Mouse (Mus musculus) heart, adult 2 months (tissue): ENCODE measurements around the gene Fgd2. TPM values are rescaled to one million over a fixed set of nuclear protein-coding genes. Genes with fewer than 3 reads are reported as not detected.

Experiments used
- DNase-seq, 2 experiments: peaks; one replicate each; pipeline ENCODE4 v3.0.0; 2021
- H3K27ac ChIP-seq: fragments of 200-600 bp; 2 replicates; pipeline ENCODE4 v1.8.1; 2022
- H3K27me3 ChIP-seq: fragments of 200-500 bp; 2 replicates; pipeline ENCODE4 v1.6.1; 2012; ENCODE audit warnings: mild to moderate bottlenecking, low read length, inconsistent platforms, mixed read lengths; ENCODE audit not compliant: control insufficient read depth, insufficient read depth
- H3K36me3 ChIP-seq: fragments of 200-500 bp; 2 replicates; pipeline ENCODE4 v1.6.1; 2012; ENCODE audit warnings: low read length, inconsistent platforms; ENCODE audit not compliant: control insufficient read depth, insufficient read depth
- H3K4me1 ChIP-seq: fragments of 200-500 bp; 2 replicates; pipeline ENCODE4 v1.6.1; 2011; ENCODE audit warnings: low read length; ENCODE audit not compliant: control insufficient read depth, insufficient read depth
- H3K4me3 ChIP-seq: fragments of 200-600 bp; 2 replicates; pipeline ENCODE4 v1.8.1; 2022
- H3K79me2 ChIP-seq: fragments of 200-500 bp; replicated peaks from 2 replicates; pipeline ENCODE4 v1.6.1; 2012; ENCODE audit warnings: mild to moderate bottlenecking, inconsistent platforms, low read length, moderate library complexity, mixed read lengths; ENCODE audit not compliant: control insufficient read depth, insufficient read depth
- H3K9ac ChIP-seq: fragments of 200-500 bp; 2 replicates; pipeline ENCODE4 v1.6.1; 2012; ENCODE audit warnings: low read depth, mild to moderate bottlenecking, control low read depth, inconsistent platforms, low read length, mixed read lengths
- CTCF ChIP-seq: fragments of 200-600 bp; IDR thresholded peaks from 2 replicates; pipeline ENCODE4 v1.8.1; 2022; ENCODE audit warnings: antibody characterized with exemption, mild to moderate bottlenecking, moderate library complexity
- EP300 ChIP-seq: fragments of 200-500 bp; IDR thresholded peaks from 2 replicates; pipeline ENCODE4 v1.6.1; 2011; ENCODE audit warnings: low read depth, low read length, control low read depth; ENCODE audit not compliant: insufficient read depth
- POLR2A ChIP-seq: fragments of 200-500 bp; IDR thresholded peaks from 2 replicates; pipeline ENCODE4 v1.6.1; 2011; ENCODE audit warnings: mild to moderate bottlenecking, low read depth, low read length, control low read depth; ENCODE audit not compliant: insufficient read depth
- WGBS: fragments of 180-500 bp; shearing (Covaris S2); methylation state at CpG from one replicate; pipeline ENCODE4 v1.1.7; 2018; 5-methylcytosine and 5-hydroxymethylcytosine counted together
- intact Hi-C: fragments of 180-260 bp; cut with DNase I; formaldehyde crosslinking; loops from one replicate; pipeline ENCODE4 v1.15.1; 2025
- polyA plus RNA-seq: library from polyadenylated mRNA; depleted of rRNA; stranded (reverse); fragments of >200 nt; gene quantifications from 2 replicates; pipeline ENCODE4 v1.2.3, GENCODE M21; 2012
- total RNA-seq, 2 experiments: library from RNA; stranded (reverse); gene quantifications; 2 replicates each; pipeline ENCODE4 v1.2.3; 2021

The Fgd2 gene
- total and polyA plus RNA-seq, 3 experiments, result 1.9 to 9.2 (median 2.4) TPM

DNA sequence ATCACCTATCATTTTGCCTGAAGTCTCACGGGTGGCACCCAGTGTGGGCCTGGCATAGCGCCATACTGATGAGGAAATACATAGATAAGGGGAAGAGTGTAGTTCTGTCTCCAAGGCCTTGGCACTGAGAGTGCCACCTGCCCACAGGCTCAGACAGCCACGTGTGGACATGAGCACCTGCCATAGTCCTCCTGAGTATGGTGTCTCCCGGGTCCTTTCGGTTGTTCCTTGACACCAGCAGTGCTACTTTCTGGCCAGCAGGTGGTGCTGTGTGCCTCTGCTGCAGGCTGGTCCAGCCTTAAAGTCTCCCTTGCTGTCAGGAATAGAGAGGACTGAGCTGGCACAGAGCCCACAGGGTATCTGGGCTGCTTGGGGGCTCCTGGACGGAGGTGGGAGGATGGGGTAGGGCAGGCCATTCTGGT lies 36.1 kb downstream of the Fgd2 start:
- DNase-seq, result peak; percentile 88
- Histone ChIP-seq H3K4me1 (peaks cover 9% of the 10 kb centered on the region), H3K4me3 (no peak overlapping the region), H3K27me3 (no peaks in the 10 kb centered on the region), H3K79me2 (no peaks in the 10 kb centered on the region), H3K27ac (peak overlapping the region; percentile 70; the same call in 1 of the 2 replicates), H3K36me3 (no peaks in the 10 kb centered on the region), H3K9ac (no peak overlapping the region)
- WGBS, result 15% methylated on average over 6 of the region's 6 CpGs
- TF ChIP-seq POLR2A (no peak), CTCF (no peak), EP300 (peak; percentile 99)
- intact Hi-C loops, result loop anchor here (1.0 kb wide), 2 partner anchors 95 to 117 kb away; no protein-coding TSS in a partner anchor

DNA sequence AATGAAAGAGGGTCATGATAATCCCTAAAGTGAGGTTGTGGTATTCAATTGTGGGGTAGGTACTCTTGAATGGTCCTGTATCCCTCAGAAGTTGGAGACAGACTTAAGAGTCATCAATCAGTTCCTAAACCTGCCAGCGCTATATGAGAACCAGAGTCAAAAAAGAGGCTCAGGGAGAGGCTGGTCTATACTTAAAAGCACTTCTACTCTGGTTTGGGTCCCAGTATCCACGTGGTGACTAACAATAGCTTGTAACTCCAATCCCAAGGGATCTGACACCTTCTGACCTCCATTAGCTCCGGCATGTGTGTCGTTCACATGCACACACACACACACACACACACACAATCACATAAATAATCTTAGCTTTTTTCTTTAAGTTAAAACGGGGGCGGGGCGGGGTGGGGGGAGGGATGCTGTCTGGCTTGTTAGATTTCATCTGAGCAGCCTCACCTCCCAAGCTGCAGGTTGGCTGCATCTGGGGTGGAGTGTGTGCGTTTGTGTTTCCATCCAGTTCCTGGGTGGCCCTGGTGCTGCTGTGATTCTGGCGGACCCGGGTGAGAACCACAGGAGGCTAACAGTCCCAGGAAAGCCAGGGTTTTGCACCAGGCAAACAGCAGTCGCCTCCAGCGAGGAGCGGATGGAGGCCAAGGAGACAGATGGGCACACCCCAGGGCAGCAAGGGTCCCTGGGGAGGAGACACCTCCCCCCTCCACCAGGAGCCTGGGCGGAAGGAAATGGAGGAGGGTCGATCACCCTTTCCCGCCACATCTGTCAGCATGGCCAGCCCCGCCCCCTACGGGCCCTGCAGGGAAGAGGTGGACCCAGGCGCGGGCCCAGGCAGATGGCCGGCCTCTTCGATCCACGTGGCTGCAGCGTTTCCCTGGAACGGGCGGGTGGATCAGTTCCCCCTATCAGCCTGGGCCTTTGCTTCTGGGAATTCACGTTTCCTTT lies 37.0 kb downstream of the Fgd2 start:
- intact Hi-C loops, result loop anchor here (1.0 kb wide), 2 partner anchors 95 to 117 kb away; no protein-coding TSS in a partner anchor
- no peak for TF ChIP-seq POLR2A
- TF ChIP-seq EP300, result 0 out of 2 replicates have a peak, but pooled peaks have one; percentile 23
- TF ChIP-seq CTCF, result peak; percentile 56
- Histone ChIP-seq H3K4me3 (peak overlapping the region; percentile 34), H3K36me3 (no peaks in the 10 kb centered on the region), H3K27me3 (no peaks in the 10 kb centered on the region), H3K9ac (peak overlapping the region; percentile 2; the same call in 1 of the 2 replicates), H3K79me2 (no peaks in the 10 kb centered on the region), H3K4me1 (peaks cover 9% of the 10 kb centered on the region), H3K27ac (peak overlapping the region; percentile 70)
- 2% methylated on average over 27 of the region's 27 CpGs for WGBS
- DNase-seq, result peak; percentile 92 to 93

DNA sequence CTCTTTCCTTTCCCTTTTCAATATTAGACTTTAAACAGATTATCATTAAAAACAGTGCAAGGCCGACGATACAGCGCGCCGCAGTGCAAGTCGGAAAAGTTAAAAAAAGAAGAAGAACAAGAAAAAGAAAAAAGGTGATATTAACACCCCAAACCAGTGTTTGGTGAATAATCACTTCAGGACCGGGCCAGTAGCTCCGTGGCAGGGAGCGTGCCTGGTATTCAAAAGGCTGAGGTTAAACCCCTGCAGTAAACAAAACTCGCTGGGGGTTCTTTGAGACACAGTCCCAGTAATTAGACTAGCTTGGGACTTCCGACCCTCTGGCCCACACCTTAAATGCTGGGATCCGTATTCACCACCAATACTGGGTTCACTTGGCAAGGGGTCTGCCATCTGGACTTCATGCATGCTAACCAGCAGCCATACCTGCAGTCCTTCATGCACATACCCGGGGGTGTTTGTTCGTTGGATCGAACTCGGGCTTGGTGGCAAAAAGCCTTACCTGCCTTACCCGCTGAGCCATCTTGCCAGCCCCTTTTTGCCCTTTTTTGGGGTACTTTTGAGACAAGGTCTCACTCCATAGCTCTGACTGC lies 37.8 kb downstream of the Fgd2 start:
- TF ChIP-seq POLR2A (no peak), CTCF (no peak), EP300 (no peak)
- Histone ChIP-seq H3K36me3 (no peaks in the 10 kb centered on the region), H3K27me3 (no peaks in the 10 kb centered on the region), H3K27ac (peak overlapping the region; percentile 70), H3K79me2 (no peaks in the 10 kb centered on the region), H3K4me1 (peaks cover 8% of the 10 kb centered on the region), H3K9ac (peak overlapping the region; percentile 23; the same call in 1 of the 2 replicates), H3K4me3 (peak overlapping the region; percentile 34)
- DNase-seq, result no peak
- 45% methylated on average over 17 of the region's 17 CpGs for WGBS
- intact Hi-C loops, result no loop called here

DNA sequence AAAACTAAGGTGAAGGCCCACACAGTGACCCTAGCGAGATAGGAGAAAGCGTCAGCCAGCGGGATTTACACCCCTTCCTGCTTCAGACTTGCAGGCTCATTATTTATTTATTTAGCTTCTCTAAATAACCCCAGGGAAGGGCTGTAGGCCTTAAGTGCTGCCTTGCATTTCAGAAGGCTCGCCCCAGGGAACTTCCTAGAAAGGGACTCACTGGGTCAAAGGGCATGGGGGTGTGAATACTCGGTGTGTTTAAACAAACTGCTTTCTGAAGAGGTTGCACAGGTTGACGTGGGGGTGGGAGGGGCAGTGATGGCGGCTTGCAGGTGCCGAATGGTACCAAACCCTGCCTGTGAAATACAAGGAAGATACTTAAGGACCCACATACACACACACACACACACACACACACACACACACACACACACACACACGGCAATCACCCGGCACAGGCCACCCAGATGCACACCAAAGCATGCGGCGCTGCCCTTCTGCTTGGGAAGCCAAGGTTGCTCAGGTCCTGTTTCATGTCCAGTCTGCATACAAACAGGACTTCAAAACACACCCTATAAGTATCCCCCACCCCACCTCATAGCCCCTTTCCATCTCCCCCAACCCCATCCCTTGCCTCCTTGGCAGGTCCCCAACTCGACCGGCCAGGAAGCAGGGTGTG lies 38.7 kb downstream of the Fgd2 start:
- Histone ChIP-seq H3K4me3 (no peak overlapping the region), H3K27ac (no peak overlapping the region), H3K9ac (no peak overlapping the region), H3K79me2 (no peaks in the 10 kb centered on the region), H3K27me3 (no peaks in the 10 kb centered on the region), H3K36me3 (no peaks in the 10 kb centered on the region), H3K4me1 (peaks cover 8% of the 10 kb centered on the region)
- no peak for DNase-seq
- intact Hi-C loops, result no loop called here
- WGBS, result 82% methylated on average over 13 of the region's 14 CpGs
- TF ChIP-seq POLR2A, result no peak
- TF ChIP-seq CTCF, result no peak
- TF ChIP-seq EP300, result no peak

DNA sequence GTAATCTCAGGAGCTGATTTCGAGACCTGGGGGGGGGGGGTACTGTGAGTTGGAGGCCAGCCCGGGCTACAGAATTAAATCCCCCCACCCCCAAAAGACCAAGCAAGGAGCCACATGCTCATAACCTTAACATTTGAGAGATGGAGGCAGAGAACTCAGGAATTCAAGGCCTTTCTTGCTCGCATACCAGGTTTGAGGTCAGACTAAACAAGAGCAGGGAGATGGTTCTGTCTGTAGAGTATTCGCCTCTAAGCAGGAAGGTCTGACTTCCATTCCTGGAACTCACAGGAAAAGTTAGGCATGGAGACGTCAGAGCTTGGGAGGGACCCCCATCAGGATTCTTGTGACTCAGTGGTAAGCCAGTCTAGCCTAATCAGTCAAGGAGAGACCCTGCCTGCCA lies 39.3 kb downstream of the Fgd2 start:
- H3K27me3 ChIP-seq, result no peaks in the 10 kb centered on the region
- H3K4me3 ChIP-seq, result no peak overlapping the region
- H3K9ac ChIP-seq, result no peak overlapping the region
- H3K79me2 ChIP-seq, result no peaks in the 10 kb centered on the region
- no peaks in the 10 kb centered on the region for H3K36me3 ChIP-seq
- no peak for TF ChIP-seq POLR2A
- no peak for TF ChIP-seq CTCF
- TF ChIP-seq EP300, result no peak
- no peak overlapping the region for H3K27ac ChIP-seq
- peaks cover 8% of the 10 kb centered on the region for H3K4me1 ChIP-seq
- DNase-seq, result no peak
- intact Hi-C loops, result no loop called here
- 77% methylated on average over 5 of the region's 5 CpGs for WGBS
